Mouse (Mus musculus) gastrocnemius, adult 8-10 months (tissue): Measurements from ENCODE around the gene Golga5. TPM values are rescaled to one million over a fixed set of nuclear protein-coding genes. Genes with fewer than 3 reads are reported as not detected.

Experiments
- DNase-seq, 2 experiments: peaks; one replicate each; pipeline ENCODE4 v3.0.0; 2022; ENCODE audit warnings: low spot score in 2 of 2
- total RNA-seq, 4 experiments: library from RNA; stranded (reverse); gene quantifications; 2 replicates each; pipeline ENCODE4 v1.2.4; 2022

The Golga5 gene
- total RNA-seq, 4 experiments from 2014 or later = 28.2 to 35.0 (median 31.0) TPM

DNA sequence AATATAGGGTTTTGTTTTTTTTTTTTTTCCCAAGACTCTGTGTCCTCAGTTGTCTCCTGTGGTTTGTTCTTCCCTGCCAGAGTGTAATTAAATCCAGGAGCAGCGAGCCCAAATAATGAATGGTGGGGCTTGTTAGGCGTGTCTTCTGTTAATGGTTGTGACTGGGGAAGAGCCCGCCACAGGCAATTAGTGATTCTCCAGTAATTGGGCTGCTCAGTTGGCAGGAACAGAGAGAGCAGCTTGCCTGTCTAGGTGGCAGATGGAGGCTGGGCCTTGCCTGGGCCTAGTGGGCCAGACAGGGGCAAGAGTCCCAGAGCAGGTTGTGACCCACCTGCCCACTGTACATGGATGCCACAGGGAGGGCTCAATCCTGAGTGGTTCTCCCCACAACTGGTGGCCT is 42.4 kb downstream of the Golga5 start:
- DNase-seq = no peak

DNA sequence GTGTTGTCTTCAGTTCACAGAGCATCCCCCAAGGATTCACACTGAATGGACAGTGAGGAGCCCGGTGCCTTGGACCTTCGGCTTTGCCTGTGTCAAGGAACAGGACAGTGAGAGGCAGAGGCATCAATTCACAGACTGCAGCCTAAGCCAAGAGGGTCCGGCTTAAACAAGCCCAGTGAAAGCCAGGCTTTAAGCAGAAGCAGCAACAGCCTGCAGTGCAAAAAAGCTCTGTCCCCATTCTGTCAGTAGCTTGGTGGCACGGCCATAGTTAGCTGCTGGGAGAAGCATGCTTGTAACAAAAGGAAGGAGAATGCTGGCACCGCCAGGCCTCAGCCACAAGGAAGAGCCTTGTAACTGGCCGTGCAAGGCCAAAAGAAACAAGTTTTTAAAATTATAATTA is 45.2 kb downstream of the Golga5 start:
- no peak for DNase-seq

DNA sequence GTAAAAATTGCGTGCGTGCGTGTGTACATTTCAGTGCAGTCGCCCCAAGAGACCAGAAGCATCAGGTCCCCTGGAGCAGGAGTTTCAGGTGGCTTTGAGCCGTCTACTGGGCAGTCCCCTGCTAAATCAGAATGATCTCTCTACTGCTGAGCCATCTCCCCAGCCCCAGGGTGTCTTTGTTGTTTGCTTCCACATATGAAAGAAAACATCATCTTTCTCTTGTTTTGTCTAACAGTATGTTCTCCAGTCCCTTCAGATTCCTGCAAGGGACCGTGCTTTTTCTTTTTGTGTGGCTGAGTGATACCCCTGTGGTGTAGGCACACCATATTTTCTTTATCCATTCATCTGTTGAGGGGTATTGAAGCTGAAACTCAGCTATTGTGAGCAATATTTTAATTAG is 45.8 kb downstream of the Golga5 start:
- DNase-seq = no peak

DNA sequence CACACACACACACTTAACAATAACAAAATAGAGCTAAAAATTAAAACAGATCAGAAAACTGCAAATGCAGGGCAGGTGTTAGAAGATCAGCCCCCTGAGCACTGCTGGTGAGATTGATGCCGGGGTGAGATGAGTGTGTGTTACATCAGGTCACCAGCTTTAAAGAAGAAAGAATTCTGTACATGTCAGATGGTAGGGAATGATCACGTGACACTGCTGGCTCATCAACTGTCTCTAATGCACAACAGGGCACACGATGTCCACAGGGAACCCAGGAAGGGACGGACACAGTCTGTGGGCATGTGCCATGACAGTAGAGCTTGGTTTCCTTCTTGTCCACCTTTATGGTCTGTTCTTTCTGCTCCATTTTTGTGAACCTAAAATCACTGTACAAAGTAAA is 47.2 kb downstream of the Golga5 start:
- DNase-seq = no peak

DNA sequence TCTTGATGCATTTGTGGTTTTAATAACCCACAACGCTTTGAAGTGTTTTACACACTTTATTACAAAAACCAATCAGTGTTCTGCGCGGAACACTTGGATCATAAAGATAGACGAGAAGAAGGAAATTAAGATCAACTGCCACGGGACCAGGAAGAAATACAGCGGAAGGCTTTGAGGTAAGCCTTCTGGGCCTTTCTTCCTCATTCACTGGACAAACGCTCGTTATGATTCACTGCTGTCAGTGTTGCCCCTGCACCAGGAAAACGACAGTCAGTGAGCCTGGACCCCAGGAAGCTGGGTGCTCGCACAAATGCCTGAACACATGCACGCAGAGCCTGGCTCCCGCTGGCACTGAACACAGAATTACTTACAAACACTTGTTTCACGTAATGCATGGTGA is 48.7 kb downstream of the Golga5 start:
- DNase-seq = no peak

DNA sequence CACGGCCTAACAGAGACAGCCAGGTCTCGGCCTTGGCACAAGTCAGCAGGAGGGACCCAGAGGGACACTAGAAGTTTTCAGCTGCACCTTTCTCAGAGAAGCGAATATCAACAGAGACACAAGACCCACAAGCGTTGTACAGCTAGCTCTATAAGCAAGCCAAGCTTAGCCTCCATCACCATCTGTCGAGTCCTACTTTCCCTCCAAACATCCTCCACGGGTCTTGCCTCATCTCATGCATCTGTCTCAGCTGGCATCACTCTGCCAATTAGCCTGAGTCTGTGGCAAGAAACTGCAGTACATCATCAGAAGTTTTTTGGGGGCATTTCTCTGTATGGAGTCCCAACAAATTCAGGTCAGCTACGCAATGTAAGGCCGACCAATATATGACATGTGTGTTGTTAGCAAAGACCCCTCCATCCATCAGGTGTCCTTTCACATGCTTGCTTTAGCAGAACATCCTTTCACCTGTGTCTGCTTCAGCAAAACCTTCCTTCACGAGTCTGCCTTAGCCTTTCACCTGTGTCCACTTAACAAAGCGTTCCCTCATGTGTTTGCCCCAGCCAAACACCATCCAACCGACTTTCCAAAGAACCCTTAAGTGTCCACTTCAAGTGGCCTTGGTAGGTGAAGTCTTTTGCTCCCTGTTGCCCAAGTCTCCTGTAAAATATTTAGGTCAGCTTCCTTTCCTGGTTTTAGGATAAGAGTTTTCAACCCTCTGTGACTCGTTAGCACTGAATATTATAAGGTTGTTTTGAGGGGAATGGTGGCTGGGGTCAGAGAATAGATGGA is 51.2 kb downstream of the Golga5 start:
- DNase-seq = no peak

DNA sequence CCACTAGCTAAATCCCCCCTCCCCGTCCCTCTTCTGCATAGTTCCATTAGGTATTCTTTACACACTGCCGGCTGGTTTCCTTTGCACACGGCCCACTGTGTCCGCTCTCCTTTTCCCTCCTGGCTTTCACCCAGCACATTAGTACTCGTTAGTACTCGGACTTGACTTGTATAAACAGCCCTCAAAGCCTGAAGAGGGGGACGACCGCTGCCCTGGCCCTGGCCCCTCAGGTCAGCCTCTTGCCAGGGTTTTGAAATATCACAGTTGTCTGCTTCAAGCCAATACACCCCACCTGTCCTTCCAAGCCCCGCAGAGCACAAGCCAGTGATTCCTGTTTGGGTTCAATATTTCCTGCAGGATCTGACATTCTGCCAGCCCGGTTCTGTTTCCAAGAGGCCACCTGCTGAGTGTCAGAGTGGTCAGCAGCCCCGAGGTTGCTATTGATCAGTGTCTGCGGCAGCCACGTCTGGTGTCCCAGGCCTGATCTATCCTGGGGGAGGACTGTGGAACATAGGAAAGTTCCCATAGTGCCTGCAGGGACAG is 52.9 kb downstream of the Golga5 start:
- peak in 1 of 2 experiments; percentile 5 for DNase-seq

DNA sequence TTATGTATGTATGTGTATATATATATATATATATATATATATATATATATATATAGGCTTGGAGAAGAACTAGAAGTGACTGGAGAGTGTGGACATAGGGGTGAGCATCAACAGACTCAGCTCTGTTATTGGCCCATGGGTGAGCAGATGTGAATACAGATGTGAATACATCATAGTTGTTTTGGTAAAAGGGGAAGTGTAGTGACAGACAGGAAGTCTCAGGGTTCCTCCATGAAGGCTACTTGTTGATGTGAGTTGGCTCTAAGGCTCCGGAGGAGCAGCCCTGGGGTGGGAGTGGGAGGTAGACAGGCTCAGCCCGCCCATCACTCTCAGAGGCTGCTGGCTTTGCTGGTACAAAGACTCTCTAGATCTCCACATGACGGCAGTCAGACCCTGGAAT is 55.3 kb downstream of the Golga5 start:
- DNase-seq = no peak

DNA sequence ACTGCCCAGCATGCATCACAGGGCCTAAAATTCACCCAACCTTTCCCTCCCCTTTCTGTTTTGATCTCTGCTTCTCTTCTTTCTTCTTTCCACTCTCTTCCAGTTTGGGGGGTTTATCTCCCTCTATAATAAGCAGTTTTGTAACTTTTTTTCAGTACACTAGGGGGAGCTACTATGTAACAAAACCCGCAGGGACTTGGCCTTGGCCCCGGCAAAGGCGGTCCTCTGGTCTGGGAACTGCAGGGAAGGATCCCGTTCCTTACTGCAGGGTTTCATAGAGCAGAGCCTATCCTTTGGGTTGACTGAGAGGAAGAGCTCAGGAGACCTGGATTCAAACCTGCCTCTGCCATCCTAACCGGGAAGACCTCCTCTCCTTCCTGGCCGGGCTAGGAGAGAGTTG is 55.8 kb downstream of the Golga5 start:
- no peak for DNase-seq

DNA sequence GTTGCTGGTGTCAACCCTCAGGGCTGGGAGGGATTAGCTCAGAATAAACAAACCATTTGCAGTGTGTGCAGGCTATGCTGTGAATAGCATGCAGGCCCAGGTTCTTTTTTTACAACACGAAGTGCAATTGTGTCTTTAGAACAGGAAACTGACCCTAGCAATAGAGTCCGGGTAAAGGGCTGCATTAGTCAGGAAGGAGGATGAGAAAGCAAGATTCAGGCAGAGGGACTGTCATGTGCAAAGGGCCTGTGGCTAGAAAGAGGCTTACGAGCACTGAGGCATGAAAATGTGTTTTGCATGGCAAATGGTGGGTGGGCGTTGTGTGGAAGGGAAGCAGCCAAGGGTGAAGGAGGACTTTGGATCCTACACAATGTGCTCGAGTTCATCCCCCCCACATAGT is 59.1 kb downstream of the Golga5 start:
- DNase-seq = no peak

DNA sequence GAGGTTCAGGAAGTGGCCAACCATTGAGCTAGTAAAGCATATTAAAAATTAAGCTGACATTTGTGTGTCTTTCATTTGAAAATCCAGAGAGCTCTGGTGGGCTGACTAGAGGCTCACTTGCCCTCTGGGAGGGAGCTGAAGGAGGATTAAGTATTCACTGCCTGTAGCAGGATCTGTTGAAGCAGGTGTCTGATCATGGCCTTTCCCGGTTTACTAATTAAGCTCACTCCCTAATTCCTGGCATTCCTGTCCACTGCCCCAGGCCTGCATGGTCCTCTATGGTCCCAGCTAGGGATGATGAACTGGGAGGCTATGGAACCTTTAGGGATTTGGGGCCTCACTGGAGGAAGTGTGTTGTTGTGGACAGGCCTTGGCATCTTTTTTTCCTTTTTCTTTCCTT is 66.9 kb downstream of the Golga5 start:
- no peak for DNase-seq

DNA sequence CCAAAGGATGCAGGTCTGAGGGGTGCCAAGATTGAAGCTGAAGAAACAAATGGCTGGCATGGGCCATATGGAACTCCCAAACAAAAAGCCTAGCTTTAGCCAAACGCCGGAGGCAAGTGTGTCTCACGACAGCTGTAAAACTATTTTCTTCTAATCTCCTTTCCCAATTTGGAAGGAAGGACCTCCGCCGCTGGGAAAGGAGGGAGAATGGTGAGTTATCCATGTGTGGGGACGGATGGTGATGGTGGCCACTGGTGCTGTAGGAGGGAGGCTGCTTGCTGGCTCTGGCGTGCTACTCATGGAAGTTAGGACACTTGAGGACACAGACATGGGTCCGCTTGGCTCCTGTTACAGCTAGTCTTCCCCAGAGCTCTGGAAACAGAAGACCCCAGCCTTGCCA is 71.3 kb downstream of the Golga5 start:
- no peak for DNase-seq

DNA sequence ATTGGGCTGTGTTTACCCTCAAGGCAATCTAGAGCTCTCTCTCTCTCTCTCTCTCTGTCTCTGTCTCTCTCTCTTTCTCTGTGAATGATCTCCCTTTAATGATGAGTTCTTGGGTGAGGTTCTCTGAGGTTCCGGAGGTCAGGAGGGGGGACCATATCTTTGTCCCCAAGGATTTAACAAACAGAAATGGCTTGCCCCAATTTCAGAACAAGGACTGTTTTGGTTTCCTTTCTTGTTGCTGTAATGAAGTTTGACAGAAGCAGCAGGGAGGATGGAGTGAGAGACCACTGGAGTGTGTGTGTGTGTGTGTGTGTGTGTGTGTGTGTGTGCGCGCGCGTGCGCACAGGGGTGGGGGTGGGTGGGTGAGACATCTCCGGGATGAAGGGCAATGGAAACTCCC is 72.2 kb downstream of the Golga5 start:
- no peak for DNase-seq

DNA sequence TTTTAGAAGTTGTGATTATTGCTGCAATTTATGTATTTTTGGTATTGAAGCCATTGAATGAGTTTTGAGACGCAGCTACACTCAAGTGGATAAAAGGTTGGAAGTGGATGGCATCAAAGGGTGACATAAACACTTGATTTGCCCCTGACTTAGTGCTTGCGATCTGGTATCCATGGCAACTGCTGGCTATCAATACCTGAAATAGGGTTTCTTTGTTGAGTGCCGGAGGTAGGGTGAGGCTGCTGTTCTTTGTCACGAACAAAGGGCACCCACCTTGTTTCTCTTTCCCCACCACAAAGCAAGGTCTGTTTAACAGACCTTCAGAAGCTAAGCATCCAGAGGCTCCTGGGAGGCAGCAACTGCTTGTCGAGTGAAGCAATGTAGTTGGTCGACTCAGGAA is 76.2 kb downstream of the Golga5 start:
- DNase-seq = no peak

Other genes starting within 250 kb of the Golga5 start
- gene Rin3, start 186.1 kb upstream of the Golga5 start, total RNA-seq = 1 to 10 TPM; 2.2 to 5.6 (median 4.2) TPM
- 10 to 100 TPM; 17.5 to 24.8 (median 18.9) TPM for gene Lgmn, start 29.3 kb upstream of the Golga5 start, total RNA-seq
- not detected for gene Chga, start 85.8 kb downstream of the Golga5 start, total RNA-seq
- 10 to 100 TPM in 1 of 4 experiments, 1 to 10 TPM in 3; 5.7 to 10.4 (median 8.2) TPM for gene Itpk1, start 235.8 kb downstream of the Golga5 start, total RNA-seq